Mouse (Mus musculus): ENCODE results near the gene Lipt1. TPM values are rescaled to one million over a fixed set of nuclear protein-coding genes. Genes with fewer than 3 reads are reported as not detected.

Gene Lipt1
- polyA plus RNA-seq, 1 experiment from 2014 or later = 7.7 TPM

DNA sequence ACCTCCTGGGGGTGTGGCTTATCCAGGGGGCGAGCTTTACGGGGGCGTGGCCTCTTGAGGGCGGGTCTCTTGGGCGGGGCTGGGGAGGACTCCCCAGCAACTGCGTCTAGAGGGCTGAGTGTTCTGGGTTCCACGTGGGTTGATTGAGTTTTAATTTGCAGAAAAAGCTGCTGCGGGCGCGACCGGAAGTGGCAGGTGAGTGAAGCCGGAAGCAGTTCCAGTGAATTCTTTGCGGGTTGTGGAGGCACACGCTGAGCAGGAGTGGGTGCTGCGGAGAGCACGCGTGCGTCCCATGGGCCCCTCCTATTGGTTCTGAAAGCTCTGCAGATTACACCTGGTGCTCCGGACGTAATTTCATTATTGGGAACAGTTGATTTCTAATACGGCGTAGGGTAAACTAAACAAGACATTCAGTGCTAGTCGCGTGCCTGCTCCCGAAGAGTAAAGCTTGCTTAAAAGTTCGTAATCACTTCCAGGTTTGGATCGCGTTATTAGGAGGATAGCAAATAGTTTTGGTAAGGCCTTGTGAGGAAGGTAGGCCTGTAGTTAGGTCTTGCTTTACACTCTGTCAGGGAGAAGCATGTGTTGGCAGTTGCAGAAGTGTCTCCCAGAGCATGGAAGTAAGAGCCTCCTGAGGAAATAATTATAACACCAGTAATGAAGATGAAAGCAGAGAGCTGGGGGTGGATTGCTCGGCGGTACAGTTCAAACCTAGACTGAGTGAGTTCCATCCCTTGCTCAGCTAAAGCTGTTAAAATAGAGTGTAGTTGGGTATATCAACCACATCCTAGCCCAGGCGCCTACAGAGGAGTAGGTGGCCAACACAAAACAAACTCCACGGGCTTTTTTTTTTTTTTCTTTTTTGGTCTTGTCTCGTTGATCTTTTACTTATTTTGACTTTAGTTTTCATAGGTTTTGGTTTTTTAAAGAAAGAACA, 861 bp downstream of the Lipt1 start:
- Histone ChIP-seq H3K4me1 (peaks cover 13% of the 10 kb centered on the region), H3K9me3 (no peaks in the 10 kb centered on the region), H3K4me3 (peak overlapping the region; percentile 51), H3K27me3 (replicated peaks) (peaks cover 7% of the 10 kb centered on the region; the same call in 1 of the 2 replicates), H3K36me3 (replicated peaks) (peaks cover 15% of the 10 kb centered on the region), H3K27ac (peak overlapping the region; percentile 74), H3K9ac (peak overlapping the region; percentile 55), H3K4me2 (peak overlapping the region; percentile 60)
- peak; percentile 95 for ATAC-seq (replicated peaks)
- 6% methylated on average over 33 of the region's 33 CpGs for WGBS

DNA sequence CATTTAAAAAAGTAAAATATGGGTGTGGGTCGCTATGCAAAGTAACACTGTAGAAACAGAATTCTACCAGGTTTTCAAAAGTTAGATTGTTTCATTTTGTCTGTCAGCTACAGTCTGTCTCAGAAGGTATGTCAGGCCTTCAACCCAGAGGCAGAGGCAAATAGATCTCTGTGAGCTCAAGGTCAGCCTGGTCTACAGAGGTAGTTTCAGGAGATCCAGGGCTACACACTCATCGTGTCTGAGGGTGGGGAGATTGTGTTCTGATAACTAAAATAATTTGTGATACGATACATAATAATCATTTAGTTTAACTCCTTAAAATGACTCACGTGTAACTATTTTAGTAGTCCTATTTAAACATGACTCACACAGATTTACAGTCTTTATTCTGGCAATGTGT, 1.6 kb downstream of the Lipt1 start:
- Histone ChIP-seq H3K36me3 (replicated peaks) (peaks cover 21% of the 10 kb centered on the region), H3K27me3 (replicated peaks) (peaks cover 7% of the 10 kb centered on the region; the same call in 1 of the 2 replicates), H3K9ac (0 out of 2 replicates have a peak overlapping the region, but pooled peaks have one; percentile 55), H3K27ac (no peak overlapping the region), H3K4me1 (peaks cover 13% of the 10 kb centered on the region), H3K4me3 (peak overlapping the region; percentile 51; the same call in 1 of the 2 replicates), H3K4me2 (0 out of 2 replicates have a peak overlapping the region, but pooled peaks have one; percentile 60), H3K9me3 (no peaks in the 10 kb centered on the region)
- WGBS = 96% methylated on average over 4 of the region's 4 CpGs
- no peak for ATAC-seq (replicated peaks)

DNA sequence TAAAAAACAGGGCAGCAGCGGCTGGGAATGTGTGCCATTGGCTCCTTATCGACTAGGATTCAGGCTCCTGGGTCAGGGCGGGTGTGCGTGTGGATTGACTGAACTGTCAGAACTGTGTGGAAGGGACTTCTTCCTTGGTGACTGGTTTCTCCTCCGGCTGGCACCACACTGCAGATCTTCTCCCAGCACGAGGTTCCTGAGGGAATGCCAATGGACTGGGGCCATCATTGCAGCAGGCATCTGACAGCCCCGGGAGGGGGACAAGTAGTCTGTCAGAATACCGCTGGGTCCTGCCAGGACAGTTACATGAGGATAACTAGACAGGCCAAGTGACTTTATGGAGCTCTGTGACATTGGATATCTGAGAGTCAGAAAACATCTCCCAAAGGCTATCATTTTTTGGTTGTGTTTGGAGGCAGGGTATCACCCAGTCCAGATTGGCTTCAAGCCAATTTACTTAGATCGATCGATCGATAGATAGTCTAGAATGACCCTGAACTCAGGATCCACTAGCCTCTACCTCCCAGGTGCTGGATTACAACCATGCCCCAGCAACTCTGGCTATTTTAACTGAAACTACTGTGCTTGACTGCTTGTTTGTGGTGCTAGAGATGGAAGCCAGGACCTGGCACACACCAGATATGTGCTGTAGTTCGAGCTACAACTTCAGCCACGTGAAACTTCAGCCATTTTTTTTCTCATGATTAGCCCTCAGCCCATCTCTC, 6.4 kb downstream of the Lipt1 start:
- no peak for ATAC-seq (replicated peaks)
- WGBS = 96% methylated on average over 13 of the region's 13 CpGs
- no peak overlapping the region for H3K4me3 ChIP-seq
- peaks cover 21% of the 10 kb centered on the region for H3K36me3 ChIP-seq (replicated peaks)
- no peak overlapping the region for H3K27ac ChIP-seq
- no peak overlapping the region for H3K9ac ChIP-seq
- no peak overlapping the region for H3K4me2 ChIP-seq
- H3K27me3 ChIP-seq (replicated peaks) = no peaks in the 10 kb centered on the region
- no peaks in the 10 kb centered on the region for H3K9me3 ChIP-seq
- H3K4me1 ChIP-seq = peaks cover 3% of the 10 kb centered on the region

DNA sequence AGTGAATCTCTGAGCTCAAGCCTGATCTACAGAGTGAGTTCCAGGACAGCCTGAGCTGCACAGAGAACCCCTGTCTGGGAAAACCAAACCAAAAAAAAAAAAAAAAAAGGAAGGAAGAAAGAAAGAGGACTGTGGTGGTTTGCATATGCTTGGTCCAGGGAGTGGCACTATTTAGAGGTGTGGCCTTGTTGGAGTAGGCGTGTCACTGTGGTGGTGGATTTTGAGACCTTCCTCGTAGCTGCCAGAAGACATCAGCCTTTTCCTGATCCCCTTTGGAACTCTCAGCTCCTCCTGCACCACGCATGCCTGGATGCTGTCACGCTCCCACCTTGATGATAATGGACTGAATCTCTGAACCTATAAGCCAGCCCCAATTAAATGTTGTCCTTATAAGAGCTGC, 11.9 kb downstream of the Lipt1 start:
- Histone ChIP-seq H3K9me3 (no peaks in the 10 kb centered on the region), H3K4me2 (no peak overlapping the region), H3K36me3 (replicated peaks) (no peaks in the 10 kb centered on the region; the same call in none of the 2 replicates), H3K27me3 (replicated peaks) (no peaks in the 10 kb centered on the region), H3K4me1 (no peaks in the 10 kb centered on the region), H3K4me3 (no peak overlapping the region), H3K27ac (no peak overlapping the region), H3K9ac (no peak overlapping the region)
- WGBS = 91% methylated on average over 4 of the region's 4 CpGs
- ATAC-seq (replicated peaks) = no peak

DNA sequence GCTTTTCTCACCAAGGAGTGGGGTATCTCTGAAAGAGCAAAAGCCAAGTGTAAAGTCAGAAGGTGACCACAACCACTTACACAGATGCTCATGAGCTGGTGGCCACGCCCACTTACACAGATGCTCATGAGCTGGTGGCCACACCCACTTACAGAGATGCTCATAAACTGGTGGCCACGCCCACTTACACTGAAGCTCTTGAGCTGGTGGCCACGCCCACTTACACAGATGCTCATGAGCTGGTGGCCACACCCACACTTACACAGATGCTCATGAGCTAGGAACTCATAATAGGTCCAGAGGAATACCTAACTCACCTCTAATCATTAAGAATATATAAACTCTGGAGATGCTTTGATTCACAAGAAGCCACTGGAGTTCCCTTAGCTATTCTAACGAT, 12.9 kb downstream of the Lipt1 start:
- Histone ChIP-seq H3K4me2 (no peak overlapping the region), H3K27ac (no peak overlapping the region), H3K4me3 (no peak overlapping the region), H3K9ac (no peak overlapping the region), H3K4me1 (peaks cover 5% of the 10 kb centered on the region), H3K9me3 (no peaks in the 10 kb centered on the region), H3K36me3 (replicated peaks) (no peaks in the 10 kb centered on the region; the same call in 1 of the 2 replicates), H3K27me3 (replicated peaks) (no peaks in the 10 kb centered on the region)
- ATAC-seq (replicated peaks) = no peak
- WGBS = 84% methylated on average over 4 of the region's 4 CpGs

DNA sequence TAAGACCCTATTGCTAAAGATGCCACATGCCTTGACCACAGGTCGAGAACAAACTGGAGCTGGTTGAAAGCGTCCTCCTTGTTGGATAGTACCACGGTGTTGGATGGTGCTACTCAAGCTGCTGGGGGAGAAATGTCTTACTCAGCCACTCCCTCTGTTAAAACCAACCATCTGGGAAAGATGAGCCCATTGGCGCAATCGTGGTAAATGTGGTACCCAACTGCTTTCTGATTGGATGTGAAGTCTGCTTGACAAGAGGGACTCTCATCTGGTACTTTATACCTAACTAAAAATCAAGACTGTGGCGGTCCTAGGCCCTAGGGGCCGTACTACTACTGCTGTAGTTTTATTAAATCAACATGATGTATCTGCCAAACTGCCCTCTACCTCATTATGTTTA, 17.7 kb downstream of the Lipt1 start:
- Histone ChIP-seq H3K9me3 (no peaks in the 10 kb centered on the region), H3K36me3 (replicated peaks) (no peaks in the 10 kb centered on the region), H3K4me1 (peaks cover 26% of the 10 kb centered on the region), H3K4me2 (peak overlapping the region; percentile 86), H3K4me3 (peak overlapping the region; percentile 81), H3K27me3 (replicated peaks) (no peaks in the 10 kb centered on the region), H3K9ac (peak overlapping the region; percentile 74), H3K27ac (no peak overlapping the region)
- ATAC-seq (replicated peaks) = no peak
- WGBS = 89% methylated on average over 7 of the region's 7 CpGs

DNA sequence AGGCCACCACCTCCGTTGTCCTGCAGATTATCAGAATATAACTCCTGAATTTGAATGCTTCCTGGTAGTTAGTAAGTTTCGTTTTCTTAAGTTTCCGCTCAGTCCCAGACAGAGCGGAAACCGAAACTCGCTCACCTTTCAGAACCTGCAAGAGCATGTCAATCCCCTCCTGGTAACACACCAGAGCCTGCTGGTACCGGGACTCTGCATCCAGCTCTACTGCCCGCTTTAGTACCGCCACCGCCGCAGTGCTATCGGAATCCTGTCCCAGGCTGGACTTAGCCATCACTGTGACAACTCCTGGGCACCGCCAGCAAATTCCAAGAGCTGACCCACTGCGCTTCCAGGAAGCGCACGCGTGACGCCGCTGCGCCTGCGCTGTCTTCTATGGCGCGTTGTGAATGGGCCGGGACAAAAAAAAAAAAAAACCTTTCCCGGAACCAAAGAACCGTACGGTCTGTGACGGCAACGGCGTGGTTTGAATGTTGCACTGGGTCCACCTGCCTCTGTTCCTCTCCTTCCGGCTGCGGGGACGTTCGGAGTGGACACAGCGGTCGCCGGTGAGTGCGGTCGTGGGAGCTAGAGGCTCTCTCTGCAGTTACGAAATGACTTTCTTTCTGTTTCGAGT, 18.6 kb downstream of the Lipt1 start, which contains the start of the genes Mitd1 and Mrpl30:
Gene Mitd1, minus strand, starts transcription at position 387 of the 628 bp plus-strand sequence.
Gene Mrpl30, plus strand, starts transcription at position 453 of the 628 bp plus-strand sequence.
- Histone ChIP-seq H3K4me1 (peaks cover 26% of the 10 kb centered on the region), H3K4me3 (peak within 1 kb of the TSS; percentile 81), H3K27ac (peak within 1 kb of the TSS; percentile 80), H3K4me2 (peak within 1 kb of the TSS; percentile 86), H3K9ac (peak within 1 kb of the TSS; percentile 74), H3K36me3 (replicated peaks) (peaks cover 6% of the 10 kb centered on the region; the same call in 1 of the 2 replicates), H3K27me3 (replicated peaks) (no peaks in the 10 kb centered on the region), H3K9me3 (no peaks in the 10 kb centered on the region)
- peak; percentile 93 for ATAC-seq (replicated peaks)
- under 1% methylated on average over 41 of the region's 41 CpGs for WGBS

DNA sequence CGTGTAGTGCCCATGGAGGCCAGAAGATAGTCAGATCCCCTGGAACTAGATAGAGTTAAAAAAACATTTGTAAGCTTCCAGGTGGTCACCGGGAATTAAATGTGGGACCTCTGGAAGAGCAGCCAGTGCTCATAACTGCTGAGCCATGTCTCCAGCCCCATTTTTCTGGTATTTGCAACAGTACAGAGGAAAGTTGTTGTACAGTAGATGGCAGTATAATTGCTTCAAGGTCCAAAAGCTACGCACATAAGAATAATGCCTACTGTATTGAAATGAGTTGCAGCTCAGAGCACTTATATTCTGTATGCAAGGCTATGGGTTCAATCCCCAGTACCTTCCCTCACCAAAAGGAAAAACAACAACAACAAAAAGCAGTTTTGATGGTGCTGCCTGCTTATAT, 19.9 kb downstream of the Lipt1 start:
- H3K4me3 ChIP-seq = peak overlapping the region; percentile 81
- H3K27ac ChIP-seq = no peak overlapping the region
- no peaks in the 10 kb centered on the region for H3K9me3 ChIP-seq
- H3K27me3 ChIP-seq (replicated peaks) = no peaks in the 10 kb centered on the region
- H3K9ac ChIP-seq = no peak overlapping the region
- ATAC-seq (replicated peaks) = no peak
- WGBS = 70% methylated on average over 3 of the region's 3 CpGs
- H3K36me3 ChIP-seq (replicated peaks) = peaks cover 17% of the 10 kb centered on the region
- peaks cover 26% of the 10 kb centered on the region for H3K4me1 ChIP-seq
- peak overlapping the region; percentile 86 for H3K4me2 ChIP-seq

DNA sequence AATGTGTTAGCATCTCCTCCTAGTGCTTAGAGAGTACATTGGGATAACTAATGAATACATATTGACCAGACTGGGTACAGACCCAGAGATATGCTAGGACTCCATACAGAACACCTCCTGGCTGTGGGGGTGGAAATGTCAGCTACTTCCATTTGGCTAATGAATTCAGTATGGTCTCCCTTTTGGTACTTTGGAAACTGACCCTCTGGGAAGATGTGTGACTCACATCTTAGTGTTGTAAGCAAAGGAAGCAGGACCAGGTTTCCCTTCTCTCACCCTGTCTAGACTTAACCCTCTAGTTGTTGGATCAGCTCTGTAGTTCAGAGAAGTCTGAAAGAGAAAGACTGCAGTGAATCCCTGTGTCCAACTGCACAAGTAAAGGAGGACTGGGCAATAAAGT, 23.1 kb downstream of the Lipt1 start:
- Histone ChIP-seq H3K4me1 (peaks cover 19% of the 10 kb centered on the region), H3K36me3 (replicated peaks) (peaks cover 41% of the 10 kb centered on the region), H3K27ac (no peak overlapping the region), H3K4me3 (no peak overlapping the region), H3K4me2 (no peak overlapping the region), H3K27me3 (replicated peaks) (no peaks in the 10 kb centered on the region), H3K9ac (no peak overlapping the region), H3K9me3 (no peaks in the 10 kb centered on the region)
- ATAC-seq (replicated peaks) = no peak

DNA sequence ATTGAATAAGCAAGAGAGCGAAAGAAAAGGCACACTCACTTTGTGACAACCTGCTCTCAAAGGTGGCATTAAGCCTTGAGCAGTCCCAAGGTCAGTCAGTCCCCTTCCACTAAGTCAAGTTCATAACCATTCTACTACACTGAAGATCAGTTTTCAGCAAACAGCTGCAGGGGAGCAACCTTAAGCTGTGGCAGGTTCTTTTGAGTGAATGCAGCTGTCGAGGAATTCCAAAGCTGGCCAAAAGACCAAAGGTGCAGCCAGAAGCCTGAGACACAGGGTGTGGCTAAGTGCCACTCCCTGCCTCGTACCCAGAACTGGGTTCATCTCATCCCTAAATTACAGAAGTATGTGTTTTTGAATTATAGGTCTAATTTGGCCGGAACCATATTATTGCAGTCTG, 28.3 kb downstream of the Lipt1 start:
- no peak for ATAC-seq (replicated peaks)
- Histone ChIP-seq H3K4me3 (no peak overlapping the region), H3K36me3 (replicated peaks) (peaks cover 38% of the 10 kb centered on the region), H3K27ac (no peak overlapping the region), H3K9me3 (no peaks in the 10 kb centered on the region), H3K4me1 (no peaks in the 10 kb centered on the region), H3K9ac (no peak overlapping the region), H3K27me3 (replicated peaks) (no peaks in the 10 kb centered on the region), H3K4me2 (no peak overlapping the region)
- WGBS = 82% methylated on average over 4 of the region's 4 CpGs

DNA sequence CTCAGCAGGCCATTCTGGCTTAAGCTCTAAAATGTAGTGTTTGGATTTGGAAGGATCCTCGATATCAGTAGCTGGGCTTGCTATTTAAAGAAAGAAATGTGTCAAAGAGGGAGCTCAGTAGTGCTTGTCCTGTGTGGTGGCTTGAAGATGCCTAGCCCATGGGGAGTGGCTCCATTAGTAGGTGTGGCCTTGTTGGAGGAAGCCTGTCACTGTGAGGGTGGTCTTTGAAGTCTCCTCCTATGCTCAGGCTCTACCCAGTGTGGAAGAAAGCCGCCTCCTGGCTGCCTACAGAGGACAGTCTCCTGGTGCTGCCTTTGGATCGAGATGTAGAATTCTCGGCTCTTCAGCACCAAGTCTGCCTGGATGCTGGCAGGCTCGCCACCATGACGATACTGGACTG, 28.8 kb downstream of the Lipt1 start:
- H3K4me3 ChIP-seq = no peak overlapping the region
- H3K4me2 ChIP-seq = no peak overlapping the region
- no peaks in the 10 kb centered on the region for H3K9me3 ChIP-seq
- H3K27me3 ChIP-seq (replicated peaks) = no peaks in the 10 kb centered on the region
- no peaks in the 10 kb centered on the region for H3K4me1 ChIP-seq
- no peak for ATAC-seq (replicated peaks)
- no peak overlapping the region for H3K9ac ChIP-seq
- H3K36me3 ChIP-seq (replicated peaks) = peaks cover 35% of the 10 kb centered on the region
- 65% methylated on average over 6 of the region's 6 CpGs for WGBS
- H3K27ac ChIP-seq = no peak overlapping the region

DNA sequence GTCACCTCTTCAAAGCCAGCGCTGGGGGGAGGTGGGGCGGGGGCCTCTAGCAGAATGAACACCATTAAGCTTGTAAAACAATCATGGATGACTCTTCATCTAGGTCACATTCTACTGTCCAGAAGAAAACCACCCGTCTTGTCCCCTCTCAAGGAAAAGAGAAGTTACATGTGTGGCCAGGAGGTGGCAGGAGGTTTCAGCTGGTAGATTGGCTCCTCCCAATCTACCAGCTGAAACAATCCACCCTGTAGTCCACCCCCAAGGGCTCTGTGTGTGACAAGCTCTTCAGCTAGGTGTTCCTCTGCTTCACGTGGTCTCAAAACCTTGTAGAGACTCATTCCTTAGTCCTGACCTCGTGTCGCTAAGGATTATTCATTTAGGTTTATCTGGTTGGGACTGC, 31.6 kb downstream of the Lipt1 start:
- no peak for ATAC-seq (replicated peaks)
- Histone ChIP-seq H3K4me2 (no peak overlapping the region), H3K4me3 (no peak overlapping the region), H3K27ac (no peak overlapping the region), H3K4me1 (no peaks in the 10 kb centered on the region), H3K9ac (no peak overlapping the region), H3K9me3 (no peaks in the 10 kb centered on the region), H3K27me3 (replicated peaks) (no peaks in the 10 kb centered on the region), H3K36me3 (replicated peaks) (peaks cover 8% of the 10 kb centered on the region)
- WGBS = 46% methylated on average over 6 of the region's 6 CpGs

Data from midbrain, embryonic 15.5 days (tissue).